Mouse (Mus musculus): Measurements from ENCODE around the gene Trem3. TPM values are rescaled to one million over a fixed set of nuclear protein-coding genes. Genes with fewer than 3 reads are reported as not detected.

Trem3 gene
- not detected in 2 replicates for polyA plus RNA-seq (2014; fragmentation: Nextera tagmentation; extraction: Ambion mirVana)

- H3K27me3 ChIP-seq (ENCODE audit: control insufficient read depth, insufficient read depth, low read length): no peaks in the 10 kb centered on the region
- no peaks in the 10 kb centered on the region for H3K9me3 ChIP-seq (ENCODE audit: control insufficient read depth, low read length)
- no peak for DNase-seq (ENCODE audit: low spot score)
- no peak within 1 kb of the TSS for H3K4me3 ChIP-seq (ENCODE audit: low read depth, low read length)
- no peak within 1 kb of the TSS for H3K27ac ChIP-seq (replicated peaks; ENCODE audit: low read depth, low read length)
- H3K9ac ChIP-seq (ENCODE audit: low read length): no peak within 1 kb of the TSS
- ATAC-seq (ENCODE audit: insufficient number of reproducible peaks, low FRiP score, low TSS enrichment, low read depth): no peak
- no peaks in the 10 kb centered on the region for H3K36me3 ChIP-seq (ENCODE audit: control insufficient read depth, insufficient read depth, low read length)
- WGBS: 85% methylated on average over 11 of the region's 11 CpGs
- H3K4me2 ChIP-seq (ENCODE audit: low read depth, severe bottlenecking): no peak within 1 kb of the TSS
- H3K4me1 ChIP-seq (ENCODE audit: control insufficient read depth, insufficient read depth, low read length): no peaks in the 10 kb centered on the region
Measured at GRCm38 (mm10) chr17:48247221-48247928, at the start of gene Trem3. Trem3 (plus strand) TSS chr17:48247777.

- DNase-seq (ENCODE audit: low spot score): no peak
- Histone ChIP-seq H3K4me2 (ENCODE audit: low read depth, severe bottlenecking) (no peak overlapping the region), H3K27me3 (ENCODE audit: control insufficient read depth, insufficient read depth, low read length) (no peaks in the 10 kb centered on the region), H3K4me1 (ENCODE audit: control insufficient read depth, insufficient read depth, low read length) (no peaks in the 10 kb centered on the region), H3K36me3 (ENCODE audit: control insufficient read depth, insufficient read depth, low read length) (no peaks in the 10 kb centered on the region), H3K9ac (ENCODE audit: low read length) (no peak overlapping the region), H3K27ac (replicated peaks; ENCODE audit: low read depth, low read length) (no peak overlapping the region), H3K9me3 (ENCODE audit: control insufficient read depth, low read length) (peaks cover 3% of the 10 kb centered on the region; the same call in 1 of the 2 replicates), H3K4me3 (ENCODE audit: low read depth, low read length) (no peak overlapping the region)
- 96% methylated on average over 12 of the region's 12 CpGs for WGBS
- no peak for ATAC-seq (ENCODE audit: insufficient number of reproducible peaks, low FRiP score, low TSS enrichment, low read depth)
Measured at GRCm38 (mm10) chr17:48203086-48203485, 44.5 kb upstream of the Trem3 start.

GRCm38 (mm10) chr17:48212596-48212995, 35.0 kb upstream of the Trem3 start:
- H3K4me2 ChIP-seq (ENCODE audit: low read depth, severe bottlenecking): no peak overlapping the region
- H3K4me3 ChIP-seq (ENCODE audit: low read depth, low read length): no peak overlapping the region
- 97% methylated on average over 12 of the region's 12 CpGs for WGBS
- no peak overlapping the region for H3K9ac ChIP-seq (ENCODE audit: low read length)
- no peak overlapping the region for H3K27ac ChIP-seq (replicated peaks; ENCODE audit: low read depth, low read length)
- H3K27me3 ChIP-seq (ENCODE audit: control insufficient read depth, insufficient read depth, low read length): no peaks in the 10 kb centered on the region
- no peaks in the 10 kb centered on the region for H3K9me3 ChIP-seq (ENCODE audit: control insufficient read depth, low read length)
- H3K4me1 ChIP-seq (ENCODE audit: control insufficient read depth, insufficient read depth, low read length): no peaks in the 10 kb centered on the region
- no peak for ATAC-seq (ENCODE audit: insufficient number of reproducible peaks, low FRiP score, low TSS enrichment, low read depth)
- H3K36me3 ChIP-seq (ENCODE audit: control insufficient read depth, insufficient read depth, low read length): no peaks in the 10 kb centered on the region
- DNase-seq (ENCODE audit: low spot score): no peak

GRCm38 (mm10) chr17:48213511-48213910, 34.1 kb upstream of the Trem3 start:
- H3K36me3 ChIP-seq (ENCODE audit: control insufficient read depth, insufficient read depth, low read length): no peaks in the 10 kb centered on the region
- no peak for ATAC-seq (ENCODE audit: insufficient number of reproducible peaks, low FRiP score, low TSS enrichment, low read depth)
- no peak overlapping the region for H3K4me3 ChIP-seq (ENCODE audit: low read depth, low read length)
- H3K27me3 ChIP-seq (ENCODE audit: control insufficient read depth, insufficient read depth, low read length): no peaks in the 10 kb centered on the region
- DNase-seq (ENCODE audit: low spot score): no peak
- H3K27ac ChIP-seq (replicated peaks; ENCODE audit: low read depth, low read length): no peak overlapping the region
- H3K4me1 ChIP-seq (ENCODE audit: control insufficient read depth, insufficient read depth, low read length): no peaks in the 10 kb centered on the region
- no peaks in the 10 kb centered on the region for H3K9me3 ChIP-seq (ENCODE audit: control insufficient read depth, low read length)
- no peak overlapping the region for H3K9ac ChIP-seq (ENCODE audit: low read length)
- 71% methylated on average over 5 of the region's 5 CpGs for WGBS
- no peak overlapping the region for H3K4me2 ChIP-seq (ENCODE audit: low read depth, severe bottlenecking)

GRCm38 (mm10) chr17:48215429-48215828, 32.1 kb upstream of the Trem3 start:
- Histone ChIP-seq H3K4me3 (ENCODE audit: low read depth, low read length) (no peak overlapping the region), H3K4me2 (ENCODE audit: low read depth, severe bottlenecking) (no peak overlapping the region), H3K9ac (ENCODE audit: low read length) (no peak overlapping the region), H3K4me1 (ENCODE audit: control insufficient read depth, insufficient read depth, low read length) (no peaks in the 10 kb centered on the region), H3K36me3 (ENCODE audit: control insufficient read depth, insufficient read depth, low read length) (no peaks in the 10 kb centered on the region), H3K27me3 (ENCODE audit: control insufficient read depth, insufficient read depth, low read length) (no peaks in the 10 kb centered on the region), H3K27ac (replicated peaks; ENCODE audit: low read depth, low read length) (no peak overlapping the region), H3K9me3 (ENCODE audit: control insufficient read depth, low read length) (no peaks in the 10 kb centered on the region)
- DNase-seq (ENCODE audit: low spot score): no peak
- 96% methylated on average over 1 of the region's 1 CpGs for WGBS
- no peak for ATAC-seq (ENCODE audit: insufficient number of reproducible peaks, low FRiP score, low TSS enrichment, low read depth)

- Histone ChIP-seq H3K27me3 (ENCODE audit: control insufficient read depth, insufficient read depth, low read length) (no peaks in the 10 kb centered on the region), H3K4me1 (ENCODE audit: control insufficient read depth, insufficient read depth, low read length) (no peaks in the 10 kb centered on the region), H3K4me3 (ENCODE audit: low read depth, low read length) (no peak overlapping the region), H3K9me3 (ENCODE audit: control insufficient read depth, low read length) (no peaks in the 10 kb centered on the region), H3K27ac (replicated peaks; ENCODE audit: low read depth, low read length) (no peak overlapping the region), H3K36me3 (ENCODE audit: control insufficient read depth, insufficient read depth, low read length) (no peaks in the 10 kb centered on the region), H3K9ac (ENCODE audit: low read length) (no peak overlapping the region), H3K4me2 (ENCODE audit: low read depth, severe bottlenecking) (no peak overlapping the region)
- DNase-seq (ENCODE audit: low spot score) (no peak), ATAC-seq (ENCODE audit: insufficient number of reproducible peaks, low FRiP score, low TSS enrichment, low read depth) (no peak)
- whole genome bisulfite sequencing: 89% methylated on average over 7 of the region's 7 CpGs
Measured at GRCm38 (mm10) chr17:48230680-48231079, 16.9 kb upstream of the Trem3 start.

GRCm38 (mm10) chr17:48232518-48232917, 15.1 kb upstream of the Trem3 start, which contains the start of gene Trem1:
Trem1 (plus strand) TSS chr17:48232768.
- Histone ChIP-seq H3K27me3 (ENCODE audit: control insufficient read depth, insufficient read depth, low read length) (no peaks in the 10 kb centered on the region), H3K4me1 (ENCODE audit: control insufficient read depth, insufficient read depth, low read length) (no peaks in the 10 kb centered on the region), H3K4me3 (ENCODE audit: low read depth, low read length) (no peak within 1 kb of the TSS), H3K27ac (replicated peaks; ENCODE audit: low read depth, low read length) (no peak within 1 kb of the TSS), H3K4me2 (ENCODE audit: low read depth, severe bottlenecking) (no peak within 1 kb of the TSS), H3K36me3 (ENCODE audit: control insufficient read depth, insufficient read depth, low read length) (no peaks in the 10 kb centered on the region), H3K9ac (ENCODE audit: low read length) (no peak within 1 kb of the TSS), H3K9me3 (ENCODE audit: control insufficient read depth, low read length) (no peaks in the 10 kb centered on the region)
- ATAC-seq (ENCODE audit: insufficient number of reproducible peaks, low FRiP score, low TSS enrichment, low read depth): no peak
- no peak for DNase-seq (ENCODE audit: low spot score)
- WGBS: 83% methylated on average over 6 of the region's 6 CpGs

- Histone ChIP-seq H3K9me3 (ENCODE audit: control insufficient read depth, low read length) (no peaks in the 10 kb centered on the region), H3K4me3 (ENCODE audit: low read depth, low read length) (no peak overlapping the region), H3K4me2 (ENCODE audit: low read depth, severe bottlenecking) (no peak overlapping the region), H3K9ac (ENCODE audit: low read length) (no peak overlapping the region), H3K36me3 (ENCODE audit: control insufficient read depth, insufficient read depth, low read length) (no peaks in the 10 kb centered on the region), H3K27me3 (ENCODE audit: control insufficient read depth, insufficient read depth, low read length) (no peaks in the 10 kb centered on the region), H3K27ac (replicated peaks; ENCODE audit: low read depth, low read length) (no peak overlapping the region), H3K4me1 (ENCODE audit: control insufficient read depth, insufficient read depth, low read length) (no peaks in the 10 kb centered on the region)
- DNase-seq (ENCODE audit: low spot score) (no peak), ATAC-seq (ENCODE audit: insufficient number of reproducible peaks, low FRiP score, low TSS enrichment, low read depth) (no peak)
- 86% methylated on average over 4 of the region's 4 CpGs for WGBS
Measured at GRCm38 (mm10) chr17:48233789-48234188, 13.8 kb upstream of the Trem3 start.

- no peaks in the 10 kb centered on the region for H3K4me1 ChIP-seq (ENCODE audit: control insufficient read depth, insufficient read depth, low read length)
- no peaks in the 10 kb centered on the region for H3K27me3 ChIP-seq (ENCODE audit: control insufficient read depth, insufficient read depth, low read length)
- H3K9me3 ChIP-seq (ENCODE audit: control insufficient read depth, low read length): no peaks in the 10 kb centered on the region
- DNase-seq (ENCODE audit: low spot score): no peak
- no peak overlapping the region for H3K27ac ChIP-seq (replicated peaks; ENCODE audit: low read depth, low read length)
- WGBS: 72% methylated on average over 5 of the region's 5 CpGs
- ATAC-seq (ENCODE audit: insufficient number of reproducible peaks, low FRiP score, low TSS enrichment, low read depth): no peak
- no peak overlapping the region for H3K4me3 ChIP-seq (ENCODE audit: low read depth, low read length)
- H3K4me2 ChIP-seq (ENCODE audit: low read depth, severe bottlenecking): no peak overlapping the region
- no peak overlapping the region for H3K9ac ChIP-seq (ENCODE audit: low read length)
- H3K36me3 ChIP-seq (ENCODE audit: control insufficient read depth, insufficient read depth, low read length): no peaks in the 10 kb centered on the region
Measured at GRCm38 (mm10) chr17:48234550-48234949, 13.0 kb upstream of the Trem3 start.
